Mouse (Mus musculus): ENCODE results near the gene Becn1. TPM values are rescaled to one million over a fixed set of nuclear protein-coding genes. Genes with fewer than 3 reads are reported as not detected.
A peak's percentile ranks its signal among the peaks of the same experiment; 100 is the strongest.

The Becn1 gene
- polyA plus RNA-seq, 1 experiment = 173 TPM

DNA sequence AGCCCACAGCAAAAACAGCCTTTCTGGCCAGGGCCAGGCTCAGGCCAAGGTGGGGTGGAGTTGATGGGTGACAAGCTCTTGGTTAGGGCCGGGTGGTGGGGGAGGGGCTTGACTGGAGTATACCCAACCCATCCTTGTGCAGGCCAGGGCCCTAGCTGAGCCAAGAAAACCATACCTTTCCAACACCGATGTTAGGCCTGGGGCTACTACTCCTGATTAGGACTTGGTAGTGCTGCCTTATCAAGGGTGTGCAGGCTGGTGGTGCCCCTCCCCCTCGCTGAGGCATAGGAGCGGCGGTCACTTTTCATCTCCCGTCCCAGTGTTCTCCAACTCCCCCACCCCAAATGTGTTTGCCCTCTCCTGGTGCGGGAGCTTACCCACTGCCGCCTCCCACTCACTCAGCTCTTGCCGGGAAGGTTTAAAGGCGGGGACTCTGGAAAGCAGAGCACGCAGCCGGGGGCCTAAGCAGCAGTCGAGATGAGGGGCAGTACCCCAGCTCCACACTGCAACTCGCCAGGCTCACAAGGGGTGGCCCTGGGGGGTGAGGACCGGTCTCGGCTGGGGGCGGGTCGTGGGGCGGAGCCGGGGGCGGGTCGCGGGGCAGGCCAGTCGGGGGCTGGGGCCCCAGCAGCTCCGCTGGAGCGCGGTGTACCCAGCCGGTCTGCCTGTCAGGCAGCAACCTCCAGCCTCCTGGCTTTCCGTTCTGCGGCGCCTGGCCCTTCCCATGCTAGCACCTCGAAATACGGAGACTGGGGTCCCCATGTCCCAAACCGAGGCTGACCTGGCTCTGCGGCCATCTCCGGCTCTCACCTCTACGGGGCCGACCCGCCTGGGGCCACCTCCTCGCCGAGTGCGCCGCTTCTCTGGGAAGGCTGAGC, 41.9 kb downstream of the Becn1 start, which contains the start of gene Wnk4:
Gene Wnk4, plus strand, starts transcription at position 620 of the 878 bp plus-strand sequence.
- H3K27ac ChIP-seq (ENCODE audit: control insufficient read depth, insufficient read depth, low read depth, low read length, poor library complexity) = peak within 1 kb of the TSS; percentile 70
- no peak for TF ChIP-seq CTCF (IDR thresholded peaks at IDR 0.05; ENCODE audit: control insufficient read depth, insufficient read depth, low read length)
- TF ChIP-seq POLR2A (IDR thresholded peaks at IDR 0.05; ENCODE audit: borderline replicate concordance, control insufficient read depth, low read depth, low read length) = peak; percentile 35; the same call in 1 of the 2 replicates
- no peaks in the 10 kb centered on the region for H3K4me1 ChIP-seq (ENCODE audit: control insufficient read depth, insufficient read depth, low read length)
- peak within 1 kb of the TSS; percentile 49 for H3K4me3 ChIP-seq (replicated peaks; ENCODE audit: control insufficient read depth, low read depth, low read length)
- WGBS = 2% methylated on average over 43 of the region's 43 CpGs

DNA sequence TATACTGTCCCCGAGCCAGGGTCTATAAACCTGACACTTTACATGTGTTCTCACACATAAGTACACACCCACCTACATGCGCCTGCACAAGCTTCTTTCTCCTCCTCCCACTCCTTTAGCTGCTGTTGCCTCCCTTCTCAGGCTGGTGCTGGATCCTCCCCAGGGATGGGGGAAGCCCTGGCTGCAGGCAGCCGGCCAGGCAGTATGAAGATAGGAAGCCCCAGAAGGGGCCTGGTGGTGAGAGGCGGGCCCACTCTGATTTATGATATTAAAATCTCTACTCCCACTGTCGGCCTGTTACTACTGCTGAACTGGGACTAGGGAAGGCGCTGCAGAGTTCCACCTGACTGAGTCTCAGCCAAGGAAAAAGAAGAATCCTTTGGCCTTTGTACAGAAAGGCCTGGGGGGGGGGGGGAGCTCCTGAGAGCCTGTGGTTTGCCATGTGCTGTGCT, 42.8 kb downstream of the Becn1 start:
- H3K4me3 ChIP-seq (replicated peaks; ENCODE audit: control insufficient read depth, low read depth, low read length) = no peak overlapping the region
- H3K4me1 ChIP-seq (ENCODE audit: control insufficient read depth, insufficient read depth, low read length) = no peaks in the 10 kb centered on the region
- WGBS = 57% methylated on average over 6 of the region's 6 CpGs
- H3K27ac ChIP-seq (ENCODE audit: control insufficient read depth, insufficient read depth, low read depth, low read length, poor library complexity) = no peak overlapping the region; the same call in 1 of the 2 replicates
- TF ChIP-seq CTCF (IDR thresholded peaks at IDR 0.05; ENCODE audit: control insufficient read depth, insufficient read depth, low read length) (no peak), POLR2A (IDR thresholded peaks at IDR 0.05; ENCODE audit: borderline replicate concordance, control insufficient read depth, low read depth, low read length) (no peak)

DNA sequence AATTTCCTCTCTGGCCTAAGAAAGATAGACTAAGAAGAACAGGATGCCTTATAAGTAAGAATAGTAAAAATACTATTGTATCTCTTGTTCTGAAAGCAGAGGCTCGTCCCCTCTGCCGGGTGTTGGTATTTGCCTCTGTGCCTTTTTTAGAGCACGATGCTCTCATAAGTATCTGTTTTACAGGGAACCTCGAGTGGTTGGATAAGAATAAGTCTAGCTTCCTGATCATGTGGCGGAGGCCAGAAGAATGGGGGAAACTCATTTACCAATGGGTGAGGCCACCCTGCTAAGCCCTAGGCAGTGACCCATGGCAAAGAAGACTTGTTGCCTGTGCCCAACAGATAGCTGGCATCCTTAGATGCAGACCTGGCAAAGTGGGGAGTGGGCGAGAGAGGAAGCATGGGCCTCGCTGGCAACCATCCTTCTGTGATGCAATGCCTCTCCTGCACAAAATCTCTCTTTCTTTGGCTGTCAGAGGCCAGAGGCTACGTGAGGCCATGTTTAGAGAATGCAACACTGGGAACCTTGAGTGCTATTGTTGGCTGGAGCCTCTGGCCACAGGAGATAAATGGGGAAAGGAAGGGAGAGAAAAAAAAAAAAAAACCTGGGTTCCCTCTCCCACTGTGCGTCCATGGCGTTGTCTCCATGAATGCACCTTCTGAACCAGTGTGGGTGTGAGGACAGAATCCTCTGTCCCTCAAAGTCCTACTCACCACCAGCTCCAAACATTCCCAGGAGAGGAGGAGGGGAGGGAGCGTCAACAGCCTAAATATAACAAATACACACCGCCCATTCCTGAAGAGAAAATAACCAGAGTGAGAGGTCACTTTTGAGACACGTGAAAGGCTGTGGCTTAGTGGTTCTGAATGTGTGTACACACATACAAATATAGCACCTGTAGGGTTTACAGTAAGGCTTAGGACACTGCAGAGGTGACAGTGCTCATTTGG, 46.0 kb downstream of the Becn1 start:
- H3K4me1 ChIP-seq (ENCODE audit: control insufficient read depth, insufficient read depth, low read length) = no peaks in the 10 kb centered on the region
- H3K27ac ChIP-seq (ENCODE audit: control insufficient read depth, insufficient read depth, low read depth, low read length, poor library complexity) = no peak overlapping the region
- H3K4me3 ChIP-seq (replicated peaks; ENCODE audit: control insufficient read depth, low read depth, low read length) = no peak overlapping the region
- 84% methylated on average over 13 of the region's 13 CpGs for WGBS
- TF ChIP-seq POLR2A (IDR thresholded peaks at IDR 0.05; ENCODE audit: borderline replicate concordance, control insufficient read depth, low read depth, low read length) (no peak), CTCF (IDR thresholded peaks at IDR 0.05; ENCODE audit: control insufficient read depth, insufficient read depth, low read length) (no peak)

DNA sequence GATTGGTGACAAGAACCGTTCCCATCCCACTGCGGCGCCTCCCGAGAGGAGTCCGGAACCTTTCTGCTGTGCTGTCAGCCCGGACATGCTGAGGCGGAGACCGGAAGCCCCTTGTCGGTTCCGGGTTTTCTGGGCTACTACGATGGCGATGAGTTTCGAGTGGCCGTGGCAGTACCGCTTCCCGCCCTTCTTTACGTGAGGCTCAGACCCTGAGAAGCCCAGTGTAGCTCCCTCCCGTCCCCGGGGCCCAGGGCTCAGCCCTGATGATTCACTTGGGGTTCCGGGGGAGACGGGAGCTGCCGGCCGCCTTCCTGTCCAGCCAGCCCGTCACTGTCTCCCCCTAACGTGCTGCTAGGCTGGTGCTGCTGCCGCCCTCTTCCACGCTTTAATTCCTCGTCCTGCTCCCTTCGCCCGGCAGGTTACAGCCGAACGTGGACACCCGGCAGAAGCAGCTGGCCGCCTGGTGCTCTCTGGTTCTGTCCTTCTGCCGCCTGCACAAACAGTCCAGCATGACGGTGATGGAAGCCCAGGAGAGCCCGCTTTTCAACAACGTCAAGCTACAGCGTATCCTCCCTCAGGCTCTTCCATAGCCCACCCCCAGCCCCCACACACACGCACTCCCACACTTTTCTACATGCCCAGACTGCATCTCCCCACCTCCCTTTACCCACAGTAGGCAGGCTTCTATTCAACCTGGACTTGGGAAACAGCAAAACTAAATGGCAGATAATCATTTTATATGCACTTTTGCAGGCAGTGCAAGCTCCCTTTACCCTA, 48.3 kb downstream of the Becn1 start, which contains the start of gene Vps25:
Gene Vps25, plus strand, starts transcription at position 95 of the 777 bp plus-strand sequence.
- Histone ChIP-seq H3K4me3 (replicated peaks; ENCODE audit: control insufficient read depth, low read depth, low read length) (peak within 1 kb of the TSS; percentile 91), H3K27ac (ENCODE audit: control insufficient read depth, insufficient read depth, low read depth, low read length, poor library complexity) (peak within 1 kb of the TSS; percentile 67), H3K4me1 (ENCODE audit: control insufficient read depth, insufficient read depth, low read length) (no peaks in the 10 kb centered on the region)
- TF ChIP-seq POLR2A (IDR thresholded peaks at IDR 0.05; ENCODE audit: borderline replicate concordance, control insufficient read depth, low read depth, low read length) (peak; percentile 89), CTCF (IDR thresholded peaks at IDR 0.05; ENCODE audit: control insufficient read depth, insufficient read depth, low read length) (no peak)
- WGBS = under 1% methylated on average over 40 of the region's 40 CpGs

DNA sequence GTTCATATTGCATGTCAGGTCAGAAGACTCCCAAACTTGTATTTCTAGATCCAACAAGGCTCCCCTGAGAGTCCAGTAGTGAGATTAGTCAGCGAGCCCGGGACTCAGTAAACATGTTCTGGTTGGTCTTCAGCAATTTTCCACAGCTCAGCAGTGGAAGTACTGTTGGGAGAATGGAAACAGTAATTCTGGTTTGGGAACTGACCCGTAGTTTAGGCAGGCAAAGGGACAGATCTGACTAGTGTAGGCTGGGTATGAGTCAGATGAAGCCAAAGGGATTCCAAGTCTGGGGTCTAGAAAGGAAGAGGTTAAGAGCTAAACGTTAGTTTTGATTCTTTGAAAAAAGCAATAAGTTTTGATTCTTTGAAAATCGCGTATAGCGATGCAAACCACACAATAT, 49.1 kb downstream of the Becn1 start:
- Histone ChIP-seq H3K4me3 (replicated peaks; ENCODE audit: control insufficient read depth, low read depth, low read length) (peak overlapping the region; percentile 91), H3K27ac (ENCODE audit: control insufficient read depth, insufficient read depth, low read depth, low read length, poor library complexity) (no peak overlapping the region), H3K4me1 (ENCODE audit: control insufficient read depth, insufficient read depth, low read length) (no peaks in the 10 kb centered on the region)
- 7% methylated on average over 7 of the region's 7 CpGs for WGBS
- TF ChIP-seq POLR2A (IDR thresholded peaks at IDR 0.05; ENCODE audit: borderline replicate concordance, control insufficient read depth, low read depth, low read length) = no peak
- no peak for TF ChIP-seq CTCF (IDR thresholded peaks at IDR 0.05; ENCODE audit: control insufficient read depth, insufficient read depth, low read length)

DNA sequence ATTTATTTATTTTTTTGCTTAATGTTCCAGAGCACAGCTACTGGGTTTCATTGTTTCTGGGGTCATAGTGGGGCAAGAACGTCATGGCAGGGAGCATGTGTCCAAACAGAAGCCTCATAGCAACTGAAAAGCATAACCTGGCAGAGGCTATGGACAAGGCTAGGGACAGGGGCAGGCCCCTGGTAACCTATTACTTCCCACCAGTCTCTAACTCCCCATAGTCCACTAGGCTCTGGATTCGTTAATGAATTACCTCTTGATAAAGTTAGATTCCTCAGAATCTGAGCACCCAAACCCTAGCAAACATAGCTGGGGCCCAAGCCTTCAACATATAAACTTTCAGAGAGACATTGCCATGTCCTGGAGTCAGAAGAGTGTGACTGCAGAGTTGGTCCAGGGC, 51.1 kb downstream of the Becn1 start:
- Histone ChIP-seq H3K27ac (ENCODE audit: control insufficient read depth, insufficient read depth, low read depth, low read length, poor library complexity) (no peak overlapping the region), H3K4me3 (replicated peaks; ENCODE audit: control insufficient read depth, low read depth, low read length) (no peak overlapping the region), H3K4me1 (ENCODE audit: control insufficient read depth, insufficient read depth, low read length) (no peaks in the 10 kb centered on the region)
- TF ChIP-seq POLR2A (IDR thresholded peaks at IDR 0.05; ENCODE audit: borderline replicate concordance, control insufficient read depth, low read depth, low read length) = no peak
- TF ChIP-seq CTCF (IDR thresholded peaks at IDR 0.05; ENCODE audit: control insufficient read depth, insufficient read depth, low read length) = no peak
- WGBS = 81% methylated on average over 2 of the region's 2 CpGs

DNA sequence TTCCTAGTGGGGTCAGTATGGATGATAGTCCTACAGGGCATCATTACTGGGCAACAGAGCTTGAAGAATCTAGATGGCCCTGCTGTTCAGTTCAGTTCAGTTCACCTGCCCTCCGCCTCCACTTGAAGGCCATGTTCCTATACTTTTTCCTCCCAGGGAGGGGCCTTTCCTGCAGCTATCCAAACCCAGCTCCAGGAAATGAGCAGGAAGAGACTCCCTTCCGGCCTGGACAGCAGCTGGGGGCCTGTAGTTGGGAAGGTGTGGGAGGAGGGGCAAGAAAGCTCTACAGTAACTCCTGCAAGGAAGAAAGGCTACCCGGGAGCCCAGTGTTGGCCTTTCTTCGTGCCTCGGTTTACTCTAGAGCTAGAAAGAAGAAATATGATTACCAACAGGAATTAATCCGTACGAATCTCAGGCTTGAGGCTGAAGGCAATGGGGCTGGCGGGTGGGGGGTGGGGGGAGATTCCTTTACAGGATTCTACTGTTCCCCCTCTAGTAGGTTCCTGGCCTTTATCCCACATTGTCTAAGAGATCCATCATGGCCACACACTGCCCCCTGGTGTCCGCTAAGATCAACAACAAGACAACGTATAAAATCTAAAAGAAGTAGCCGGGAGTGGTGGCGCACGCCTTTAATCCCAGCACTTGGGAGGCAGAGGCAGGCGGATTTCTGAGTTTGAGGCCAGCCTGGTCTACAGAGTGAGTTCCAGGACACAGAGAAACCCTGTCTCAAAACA, 53.7 kb downstream of the Becn1 start:
- peak; percentile 58 for TF ChIP-seq CTCF (IDR thresholded peaks at IDR 0.05; ENCODE audit: control insufficient read depth, insufficient read depth, low read length)
- no peak for TF ChIP-seq POLR2A (IDR thresholded peaks at IDR 0.05; ENCODE audit: borderline replicate concordance, control insufficient read depth, low read depth, low read length)
- no peaks in the 10 kb centered on the region for H3K4me1 ChIP-seq (ENCODE audit: control insufficient read depth, insufficient read depth, low read length)
- 41% methylated on average over 14 of the region's 14 CpGs for WGBS
- H3K4me3 ChIP-seq (replicated peaks; ENCODE audit: control insufficient read depth, low read depth, low read length) = no peak overlapping the region
- H3K27ac ChIP-seq (ENCODE audit: control insufficient read depth, insufficient read depth, low read depth, low read length, poor library complexity) = no peak overlapping the region
